Mouse (Mus musculus) liver, adult 2 months (tissue): ENCODE measurements at regions not wholly inside any gene's neighbourhood (a gene's known extent, or its start where the extent isn't known, plus 50 kb on each side); places are given as distances from the start of the nearest gene placed in this dataset.
"Not testable (repeated sequence)": the region's sequence is repeated elsewhere in the genome, so short reads cannot be mapped to it uniquely, and the experiment has no call there.

Experiments
- DNase-seq: peaks from one replicate; pipeline ENCODE4 v3.0.0-alpha.2; 2011; ENCODE audit warnings: low read depth, low spot score; ENCODE audit errors: extremely low read depth
- H3K27ac ChIP-seq: fragments of 200-500 bp; replicated peaks from 2 replicates; pipeline ENCODE4 v1.5.1; 2012; ENCODE audit warnings: low read depth, mild to moderate bottlenecking, control low read depth, inconsistent platforms, low read length; ENCODE audit not compliant: insufficient read depth
- H3K27me3 ChIP-seq: fragments of 200-500 bp; 2 replicates; pipeline ENCODE4 v1.6.1; 2012; ENCODE audit warnings: mild to moderate bottlenecking, moderate library complexity, low read length, inconsistent platforms; ENCODE audit not compliant: control insufficient read depth, insufficient read depth
- H3K36me3 ChIP-seq: fragments of 200-500 bp; 2 replicates; pipeline ENCODE4 v1.6.1; 2012; ENCODE audit warnings: low read length, inconsistent platforms; ENCODE audit not compliant: control insufficient read depth, insufficient read depth
- H3K4me1 ChIP-seq: fragments of 200-500 bp; 2 replicates; pipeline ENCODE4 v1.6.1; 2011; ENCODE audit warnings: low read length; ENCODE audit not compliant: control insufficient read depth, insufficient read depth
- H3K4me3 ChIP-seq: fragments of 200-500 bp; 2 replicates; pipeline ENCODE4 v1.5.1; 2011; ENCODE audit warnings: low read depth, mild to moderate bottlenecking, control low read depth, low read length, moderate library complexity; ENCODE audit not compliant: insufficient read depth
- H3K79me2 ChIP-seq: fragments of 200-500 bp; 2 replicates; pipeline ENCODE4 v1.6.1; 2012; ENCODE audit warnings: inconsistent platforms, mild to moderate bottlenecking, low read length, moderate library complexity; ENCODE audit not compliant: control insufficient read depth, insufficient read depth
- H3K9ac ChIP-seq: fragments of 200-500 bp; 2 replicates; pipeline ENCODE4 v1.6.1; 2012; ENCODE audit warnings: low read depth, mild to moderate bottlenecking, control low read depth, inconsistent platforms, low read length
- CTCF ChIP-seq: fragments of 200-500 bp; IDR thresholded peaks from 2 replicates; pipeline ENCODE4 v1.5.1; 2011; ENCODE audit warnings: low read depth, low read length, control low read depth
- POLR2A ChIP-seq: fragments of 200-500 bp; IDR thresholded peaks from 2 replicates; pipeline ENCODE4 v1.6.1; 2011; ENCODE audit warnings: low read length, control low read depth; ENCODE audit not compliant: insufficient read depth; ENCODE audit errors: extremely low read depth
- WGBS: fragments of 180-500 bp; shearing (Covaris S2); methylation state at CpG from one replicate; pipeline ENCODE4 v1.1.7; 2018; 5-methylcytosine and 5-hydroxymethylcytosine counted together

GRCm38 (mm10) chr1:177501288-177501687 is 59.1 kb downstream of the Zbtb18 start:
- no peaks in the 10 kb centered on the region for H3K36me3 ChIP-seq
- H3K27ac ChIP-seq = no peak overlapping the region
- H3K4me3 ChIP-seq = no peak overlapping the region
- no peak overlapping the region for H3K9ac ChIP-seq
- H3K79me2 ChIP-seq = no peaks in the 10 kb centered on the region
- TF ChIP-seq POLR2A (no peak), CTCF (no peak)
- WGBS = 90% methylated on average over 7 of the region's 7 CpGs
- no peak for DNase-seq
- H3K4me1 ChIP-seq = no peaks in the 10 kb centered on the region
- H3K27me3 ChIP-seq = no peaks in the 10 kb centered on the region

DNA sequence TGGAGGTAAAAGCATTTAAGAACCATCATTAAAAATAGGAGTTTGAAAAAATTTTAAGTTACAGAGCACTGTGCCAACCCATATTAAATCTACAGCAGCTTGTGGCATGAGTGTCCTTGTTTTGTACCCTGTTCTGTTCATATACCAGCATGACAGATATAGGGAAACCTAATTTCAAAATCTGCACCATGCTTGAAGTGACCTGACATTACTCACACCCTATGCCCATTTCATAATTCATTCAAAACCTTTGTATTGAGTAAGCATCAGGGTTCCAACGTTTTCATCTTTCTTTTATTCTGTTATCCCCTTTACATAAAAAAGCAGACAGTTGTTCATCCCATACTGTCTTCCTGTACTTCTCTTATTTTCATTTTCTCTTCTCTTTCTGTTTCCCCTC is 61.8 kb downstream of the Zbtb18 start:
- no peak overlapping the region for H3K9ac ChIP-seq
- no peaks in the 10 kb centered on the region for H3K27me3 ChIP-seq
- 46% methylated on average over 1 of the region's 1 CpGs for WGBS
- no peak for TF ChIP-seq POLR2A
- TF ChIP-seq CTCF = no peak
- H3K27ac ChIP-seq = no peak overlapping the region
- H3K4me1 ChIP-seq = no peaks in the 10 kb centered on the region
- H3K4me3 ChIP-seq = no peak overlapping the region
- no peaks in the 10 kb centered on the region for H3K36me3 ChIP-seq
- no peak for DNase-seq
- H3K79me2 ChIP-seq = no peaks in the 10 kb centered on the region

DNA sequence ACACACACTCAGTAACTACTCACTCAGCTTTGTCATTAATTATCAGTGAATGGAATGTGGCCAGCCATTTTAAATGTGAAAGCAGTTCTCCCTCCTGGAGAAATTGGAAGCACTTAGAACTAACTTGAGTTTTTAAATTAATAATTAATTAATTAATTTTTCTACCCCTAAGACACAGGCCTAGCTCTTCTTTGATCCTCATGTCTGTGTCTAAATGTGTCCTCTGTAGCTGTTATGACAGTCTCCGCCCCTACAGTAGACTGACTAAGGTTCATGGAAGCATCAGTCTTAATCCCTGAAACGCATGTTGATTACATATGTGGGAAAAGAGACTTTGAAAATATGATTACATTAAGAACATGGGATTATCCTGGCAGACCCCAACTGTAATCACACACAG is 62.6 kb downstream of the Zbtb18 start:
- Histone ChIP-seq H3K27me3 (no peaks in the 10 kb centered on the region), H3K27ac (no peak overlapping the region), H3K4me1 (no peaks in the 10 kb centered on the region), H3K36me3 (no peaks in the 10 kb centered on the region), H3K4me3 (no peak overlapping the region), H3K79me2 (no peaks in the 10 kb centered on the region), H3K9ac (no peak overlapping the region)
- WGBS = 96% methylated on average over 2 of the region's 2 CpGs
- no peak for TF ChIP-seq POLR2A
- TF ChIP-seq CTCF = no peak
- no peak for DNase-seq

DNA sequence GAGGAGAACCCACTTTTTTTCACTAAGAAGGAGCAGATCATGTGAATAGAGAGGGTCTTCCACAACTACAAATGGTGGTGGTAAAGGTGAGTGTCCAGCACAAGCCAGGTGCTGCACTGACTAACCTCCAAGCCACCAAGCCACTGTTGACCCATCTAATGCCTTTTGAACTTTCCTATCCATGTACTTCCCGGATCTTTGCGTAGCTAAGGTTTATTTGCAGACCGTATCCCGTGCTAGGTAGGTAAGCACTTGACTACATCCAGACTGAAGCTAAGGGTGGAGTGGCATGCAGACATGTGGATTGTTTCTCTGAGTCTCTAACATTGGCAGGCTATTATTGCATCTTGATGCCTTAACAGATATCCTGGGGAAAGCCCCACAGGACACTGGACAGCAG is 65.2 kb downstream of the Zbtb18 start:
- not testable (repeated sequence) for H3K79me2 ChIP-seq
- 25% methylated on average over 4 of the region's 4 CpGs for WGBS

DNA sequence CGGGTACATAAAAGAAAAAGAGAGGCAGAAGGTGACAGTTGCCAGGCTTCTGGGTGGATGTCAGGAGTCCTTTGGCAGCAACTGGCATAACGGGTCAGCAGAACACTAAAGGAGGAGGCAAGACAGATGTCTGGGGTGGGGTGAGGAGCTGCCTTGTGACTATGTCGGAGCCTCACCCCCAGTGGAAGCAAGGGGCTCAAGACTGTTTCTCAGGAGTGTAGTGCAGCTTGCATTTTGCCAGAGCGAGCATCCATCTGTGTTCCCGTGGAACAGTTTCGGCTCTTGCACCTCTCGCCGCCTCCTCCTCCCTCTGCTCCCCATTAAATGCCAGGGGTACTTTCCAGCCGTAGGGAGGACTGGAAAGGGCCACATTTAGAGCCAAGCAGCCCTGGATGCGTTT is 67.6 kb downstream of the Zbtb18 start:
- no peaks in the 10 kb centered on the region for H3K4me1 ChIP-seq
- WGBS = 89% methylated on average over 10 of the region's 10 CpGs
- H3K27me3 ChIP-seq = no peaks in the 10 kb centered on the region
- H3K36me3 ChIP-seq = no peaks in the 10 kb centered on the region
- no peak for TF ChIP-seq CTCF
- no peak for TF ChIP-seq POLR2A
- H3K79me2 ChIP-seq = no peaks in the 10 kb centered on the region
- no peak overlapping the region for H3K4me3 ChIP-seq
- no peak for DNase-seq
- H3K9ac ChIP-seq = no peak overlapping the region
- H3K27ac ChIP-seq = no peak overlapping the region

More for the DNA sequence above, 65.2 kb downstream of the Zbtb18 start:
- not testable (repeated sequence) for H3K4me1 ChIP-seq, DNase-seq, H3K9ac ChIP-seq, H3K36me3 ChIP-seq, H3K27me3 ChIP-seq, H3K27ac ChIP-seq, H3K4me3 ChIP-seq

DNA sequence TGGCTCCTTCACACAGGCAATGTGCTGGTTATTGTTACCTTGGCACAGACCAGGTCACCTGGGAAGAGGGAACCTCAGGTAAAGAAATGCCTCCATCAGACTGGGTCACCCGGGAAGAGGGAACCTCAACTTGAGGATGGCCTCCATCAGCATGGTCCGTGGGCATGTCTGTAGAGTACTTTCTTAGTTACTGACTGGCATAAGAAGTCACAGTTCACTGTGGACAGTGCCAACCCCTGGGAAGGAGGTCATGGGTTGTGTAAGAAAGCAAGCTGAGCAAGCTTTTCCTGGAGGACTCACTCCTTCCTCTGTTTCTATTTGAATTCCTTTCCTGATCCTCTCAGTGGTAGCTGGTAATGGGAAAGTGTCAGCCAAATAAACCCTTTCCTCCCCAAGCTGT is 70.0 kb downstream of the Zbtb18 start:
- TF ChIP-seq POLR2A (no peak), CTCF (no peak)
- WGBS = 79% methylated on average over 2 of the region's 2 CpGs
- Histone ChIP-seq H3K4me1 (no peaks in the 10 kb centered on the region), H3K27me3 (no peaks in the 10 kb centered on the region), H3K36me3 (no peaks in the 10 kb centered on the region), H3K9ac (no peak overlapping the region), H3K4me3 (no peak overlapping the region), H3K27ac (no peak overlapping the region), H3K79me2 (no peaks in the 10 kb centered on the region)
- no peak for DNase-seq
